Mouse (Mus musculus) frontal cortex, adult 2 months (tissue): Measurements from ENCODE around the gene Neurog1. TPM values are rescaled to one million over a fixed set of nuclear protein-coding genes. Genes with fewer than 3 reads are reported as not detected.

Experiments used
- DNase-seq, 2 experiments: peaks; one replicate each; pipeline ENCODE4 v3.0.0; 2022; ENCODE audit warnings: low spot score in 1 of 2; ENCODE audit errors: extremely low spot score in 1 of 2
- polyA plus RNA-seq: library from polyadenylated mRNA; depleted of rRNA; stranded (reverse); fragments of >200 nt; gene quantifications from 2 replicates; pipeline ENCODE4 v1.2.3, GENCODE M21; 2012; rRNA removed

The Neurog1 gene
- polyA plus RNA-seq, result 0.13 and 0.24 TPM in 2 replicates

- peak in 1 of 2 experiments; percentile 43 for DNase-seq
Measured at GRCm38 (mm10) chr13:56251924-56252619, at the start of gene Neurog1. Gene Neurog1, minus strand, starts transcription at chr13:56252163.

- no peak for DNase-seq
Measured at GRCm38 (mm10) chr13:56299336-56299735, 47.4 kb upstream of the Neurog1 start.

DNA sequence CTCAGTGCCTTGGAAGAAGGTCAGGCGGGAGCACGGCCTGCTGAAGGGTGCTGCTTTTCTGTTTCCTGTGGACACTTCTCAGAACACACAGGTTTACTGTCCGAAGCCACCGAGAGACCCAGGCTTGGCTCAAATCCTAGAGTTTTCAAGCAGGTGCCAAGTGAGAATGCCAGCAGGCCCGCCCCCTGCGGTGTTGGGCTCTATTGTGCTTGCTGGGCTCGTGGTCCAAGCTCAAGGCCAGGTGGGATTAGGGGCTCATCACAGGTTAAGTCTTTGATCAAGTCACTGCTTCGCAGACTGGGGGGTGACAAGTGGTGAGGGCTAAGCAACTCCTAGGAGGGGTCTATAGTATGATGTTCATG, 44.7 kb upstream of the Neurog1 start:
- no peak for DNase-seq

- DNase-seq, result peak; percentile 41 to 72
Measured at GRCm38 (mm10) chr13:56295943-56296658, 44.1 kb upstream of the Neurog1 start, which contains the start of gene Cxcl14. Gene Cxcl14, minus strand, starts transcription at chr13:56296551.

DNA sequence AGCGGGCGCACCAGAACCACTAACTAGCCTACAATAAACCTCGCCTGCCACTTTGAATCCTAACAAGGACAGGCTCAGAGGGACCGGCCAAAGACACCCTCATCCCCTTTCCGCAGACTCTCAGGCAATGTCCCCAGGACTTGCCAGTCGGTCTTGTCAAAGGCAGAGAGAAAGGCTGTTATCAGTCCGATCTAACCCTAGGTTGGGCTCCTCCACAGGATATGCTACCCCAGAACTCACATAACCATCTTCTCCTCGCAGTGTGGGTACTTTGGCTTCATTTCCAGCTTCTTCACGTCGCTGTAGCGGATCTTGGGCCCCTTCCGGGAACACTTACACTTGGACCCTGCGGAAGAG, 43.6 kb upstream of the Neurog1 start:
- DNase-seq, result no peak

DNA sequence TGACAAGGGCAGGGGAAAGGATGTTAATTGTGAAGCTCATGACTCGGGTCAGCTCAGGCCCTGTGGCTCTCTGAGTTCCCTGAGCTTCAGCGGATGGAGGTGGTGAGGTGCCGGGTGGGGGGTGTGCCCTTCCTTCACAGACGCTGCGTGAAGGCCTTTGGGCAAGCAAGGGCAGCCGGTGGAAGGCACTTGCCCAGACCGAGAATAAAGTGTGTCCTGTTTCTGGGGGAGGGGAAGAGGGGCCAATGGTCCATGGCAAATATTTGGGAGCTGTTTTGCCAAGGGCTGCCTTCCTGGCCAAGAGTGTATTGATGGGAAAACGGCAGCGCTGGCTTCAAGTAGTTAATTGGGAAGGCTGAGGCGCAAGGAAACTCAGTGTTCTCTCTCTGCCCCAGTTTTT, 42.9 kb upstream of the Neurog1 start:
- peak; percentile 20 to 45 for DNase-seq

- DNase-seq, result no peak
Measured at GRCm38 (mm10) chr13:56289998-56290397, 38.0 kb upstream of the Neurog1 start.

GRCm38 (mm10) chr13:56289261-56289660, 37.3 kb upstream of the Neurog1 start:
- no peak for DNase-seq

DNA sequence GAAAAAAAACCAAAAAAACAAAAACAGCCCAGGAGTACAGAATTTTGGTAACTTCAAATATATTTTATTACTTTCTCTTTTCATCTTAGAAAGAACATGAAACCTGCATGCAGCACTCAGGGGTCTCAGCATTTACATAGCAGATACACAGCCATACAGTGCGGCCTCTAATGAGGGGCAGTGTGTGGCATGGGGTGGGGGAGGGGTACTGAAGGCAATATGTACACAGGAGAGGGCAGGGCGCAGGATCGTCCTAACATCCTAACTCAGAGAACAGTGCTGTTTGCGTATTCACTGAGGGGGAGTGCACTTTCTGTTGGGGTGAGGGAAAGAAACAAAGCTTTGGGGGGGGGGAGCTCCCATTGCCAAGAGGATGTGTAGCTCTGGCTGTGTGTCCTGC, 36.6 kb upstream of the Neurog1 start:
- DNase-seq, result no peak

DNA sequence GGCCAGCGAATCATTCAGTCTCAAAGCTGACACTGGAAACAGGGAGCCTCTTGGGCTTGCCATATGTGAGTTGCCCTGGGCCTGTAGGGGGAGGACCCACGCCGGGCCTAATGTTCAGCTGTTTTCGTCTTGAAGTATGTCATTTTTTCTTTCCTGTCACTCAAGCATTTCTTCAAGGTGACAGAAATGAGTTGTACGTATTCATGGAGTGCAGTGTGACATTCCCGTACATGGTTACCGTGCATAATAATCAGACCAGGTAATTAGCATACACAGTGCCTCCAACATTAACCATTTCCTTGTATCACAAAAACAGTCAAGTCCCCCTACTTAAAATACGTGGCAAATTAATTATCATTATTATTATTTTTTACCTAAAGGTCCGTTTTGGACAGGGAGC, 35.1 kb upstream of the Neurog1 start:
- DNase-seq, result no peak

DNA sequence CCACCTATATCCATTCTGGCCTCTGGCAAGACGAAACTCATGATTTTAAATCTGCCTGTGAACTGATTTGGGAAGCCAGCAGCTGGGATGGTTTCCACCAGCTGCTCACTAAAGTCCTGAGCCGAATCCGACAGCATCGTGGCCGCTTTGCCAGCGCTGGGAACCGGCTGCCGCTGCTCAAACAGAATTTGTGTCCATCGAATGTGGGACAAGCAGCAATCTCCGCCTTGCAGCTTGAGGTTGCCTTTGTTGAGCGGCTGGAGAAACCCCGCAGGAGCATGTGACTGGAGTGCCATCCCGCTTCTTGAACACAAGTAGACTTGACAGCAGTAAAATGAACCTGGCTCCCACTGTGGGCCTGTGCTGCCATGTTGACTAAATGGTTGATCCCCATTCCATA, 31.4 kb upstream of the Neurog1 start:
- DNase-seq, result no peak

DNA sequence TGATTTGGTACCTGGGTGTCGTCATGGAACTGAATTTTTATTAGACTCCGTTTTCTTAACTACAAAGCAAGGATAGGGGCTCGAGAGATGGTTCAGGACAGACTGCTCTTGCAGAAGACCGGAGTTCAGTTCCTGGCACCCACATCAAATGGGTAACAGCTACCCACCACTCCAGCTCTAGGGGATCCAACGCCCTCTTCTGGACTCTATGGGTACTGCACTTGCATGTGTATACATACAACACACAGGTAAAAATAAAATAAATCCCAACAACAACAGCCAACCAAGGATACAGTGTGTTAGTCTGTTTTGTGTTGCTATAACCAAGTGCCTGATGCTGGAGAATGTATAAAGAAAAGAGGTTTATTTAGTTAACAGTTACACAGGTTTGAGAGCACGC, 28.4 kb upstream of the Neurog1 start:
- no peak for DNase-seq

GRCm38 (mm10) chr13:56279439-56279838, 27.5 kb upstream of the Neurog1 start:
- DNase-seq, result peak; percentile 61 to 95

- no peak for DNase-seq
Measured at GRCm38 (mm10) chr13:56275171-56275570, 23.2 kb upstream of the Neurog1 start.

GRCm38 (mm10) chr13:56270124-56270523, 18.2 kb upstream of the Neurog1 start:
- DNase-seq, result peak in 1 of 2 experiments; percentile 25

- no peak for DNase-seq
Measured at GRCm38 (mm10) chr13:56267396-56267795, 15.4 kb upstream of the Neurog1 start.

- DNase-seq, result peak; percentile 10 to 67
Measured at GRCm38 (mm10) chr13:56266435-56266834, 14.5 kb upstream of the Neurog1 start.

GRCm38 (mm10) chr13:56265661-56266060, 13.7 kb upstream of the Neurog1 start:
- DNase-seq, result peak; percentile 19 to 53

DNA sequence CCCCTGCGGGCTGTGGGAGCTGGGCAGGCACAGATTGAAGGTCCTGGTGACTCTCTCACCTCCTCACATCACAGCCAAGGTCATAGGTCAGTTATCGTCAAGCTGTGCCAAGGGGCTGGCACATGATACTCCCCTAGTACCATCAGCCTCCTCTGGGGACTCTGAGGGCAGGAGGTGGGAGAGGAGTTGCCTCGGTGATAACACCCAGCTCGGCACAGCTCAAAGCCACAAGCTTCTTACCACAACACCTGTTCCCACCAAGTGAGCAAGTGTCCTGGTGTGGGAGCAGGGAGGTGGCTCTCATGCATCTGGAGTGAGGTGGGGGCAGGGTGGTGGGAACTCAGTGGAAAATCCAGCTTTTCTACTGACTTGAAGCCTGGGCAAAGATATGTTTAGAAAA, 10.3 kb upstream of the Neurog1 start:
- no peak for DNase-seq

GRCm38 (mm10) chr13:56260344-56260780, 8.4 kb upstream of the Neurog1 start:
- no peak for DNase-seq

DNA sequence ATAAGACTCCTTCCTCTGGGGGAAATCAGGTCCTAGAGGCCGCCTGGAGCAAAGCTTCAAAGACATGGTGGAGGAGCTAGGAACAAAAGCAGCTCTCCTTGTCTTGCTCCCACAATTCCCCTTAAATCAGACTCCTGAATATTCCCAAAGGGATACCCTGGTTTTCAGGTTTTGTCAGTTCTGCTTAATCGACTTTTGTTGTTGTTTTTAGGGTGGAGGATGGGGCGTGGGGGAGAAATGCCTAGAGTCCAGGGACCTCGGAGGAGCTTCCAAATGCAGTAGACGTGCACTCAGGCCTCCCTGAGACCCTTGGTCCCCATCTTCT, 7.9 kb upstream of the Neurog1 start:
- DNase-seq, result no peak
